Mouse (Mus musculus) CH12.LX (cell line): ENCODE measurements around the gene Vrk3.
"Not testable (repeated sequence)": the region's sequence is repeated elsewhere in the genome, so short reads cannot be mapped to it uniquely, and the experiment has no call there.

Experiments
- CHD2 ChIP-seq: IDR thresholded peaks from 2 replicates; pipeline ENCODE4 v1.6.1; 2011; ENCODE audit warnings: low read length, improper control_type of control experiment
- CTCF ChIP-seq, 2 experiments: IDR thresholded peaks in 1 of 2; conservative IDR thresholded peaks in 1 of 2; 2 replicates each; pipeline ENCODE4 v1.5.1; 2011 to 2012; ENCODE audit warnings: low read depth in 2 of 2, low read length in 2 of 2, improper control_type of control experiment in 1 of 2, inconsistent platforms in 1 of 2, mild to moderate bottlenecking in 1 of 2, moderate library complexity in 1 of 2
- JUND ChIP-seq: conservative IDR thresholded peaks from 2 replicates; pipeline ENCODE4 v1.6.1; 2011; ENCODE audit warnings: low read depth, low read length, improper control_type of control experiment
- MAX ChIP-seq: IDR thresholded peaks from 2 replicates; pipeline ENCODE4 v1.6.1; 2011; ENCODE audit warnings: low read length, improper control_type of control experiment
- POLR2A ChIP-seq: IDR thresholded peaks from 2 replicates; pipeline ENCODE4 v1.6.1; 2011; ENCODE audit warnings: low read depth, mild to moderate bottlenecking, improper control_type of control experiment, low read length
- POLR2AphosphoS2 ChIP-seq: IDR thresholded peaks from 2 replicates; pipeline ENCODE4 v1.6.1; 2011; ENCODE audit warnings: low read depth, low read length, improper control_type of control experiment
- RAD21 ChIP-seq: IDR thresholded peaks from 2 replicates; pipeline ENCODE4 v1.6.1; 2011; ENCODE audit warnings: low read depth, mild to moderate bottlenecking, low read length, improper control_type of control experiment, moderate library complexity
- TCF12 ChIP-seq: IDR thresholded peaks from 2 replicates; pipeline ENCODE4 v1.6.1; 2014; ENCODE audit warnings: low read depth, mild to moderate bottlenecking, inconsistent platforms, low read length, improper control_type of control experiment
- UBTF ChIP-seq: IDR thresholded peaks from 2 replicates; pipeline ENCODE4 v1.6.1; 2012; ENCODE audit warnings: low read depth, mild to moderate bottlenecking, inconsistent platforms, low read length, improper control_type of control experiment, moderate library complexity
- ZKSCAN1 ChIP-seq: IDR thresholded peaks from 2 replicates; pipeline ENCODE4 v1.6.1; 2012; ENCODE audit warnings: low read depth, inconsistent platforms, low read length, improper control_type of control experiment, borderline replicate concordance

- not testable (repeated sequence) for TF ChIP-seq CTCF (conservative IDR thresholded peaks at IDR 0.05 in 1 of 2, IDR thresholded peaks at IDR 0.05 in 1 of 2; ENCODE audit: low read depth in 2 of 2, low read length in 2 of 2); ZKSCAN1; CHD2; TCF12; POLR2AphosphoS2; RAD21; UBTF; MAX; POLR2A; JUND
Measured at GRCm38 (mm10) chr7:44750950-44751349, 2.7 kb downstream of the Vrk3 start, which contains the start of gene Zfp473.
